Mouse (Mus musculus) kidney, adult 10 weeks (tissue): ENCODE measurements around the gene Gm7137. TPM values are rescaled to one million over a fixed set of nuclear protein-coding genes. Genes with fewer than 3 reads are reported as not detected.

Source experiments
- polyA plus RNA-seq: library from polyadenylated mRNA; stranded (reverse); fragments of 350-450 nt; fragmentation: Illumina TruSeq; extraction: RNeasy Lipid Tissue Mini Kit (QIAGEN cat#74804); gene quantifications from one replicate; pipeline ENCODE4 v1.2.3, GENCODE M21; 2014; ENCODE audit warnings: low read depth, low replicate concordance

Gene Gm7137
- not detected for polyA plus RNA-seq

GRCm38 (mm10) chr10:77787876-77788275 is at the start of gene Gm7137:
Gene Gm7137 (minus strand): TSS chr10:77788200.

DNA sequence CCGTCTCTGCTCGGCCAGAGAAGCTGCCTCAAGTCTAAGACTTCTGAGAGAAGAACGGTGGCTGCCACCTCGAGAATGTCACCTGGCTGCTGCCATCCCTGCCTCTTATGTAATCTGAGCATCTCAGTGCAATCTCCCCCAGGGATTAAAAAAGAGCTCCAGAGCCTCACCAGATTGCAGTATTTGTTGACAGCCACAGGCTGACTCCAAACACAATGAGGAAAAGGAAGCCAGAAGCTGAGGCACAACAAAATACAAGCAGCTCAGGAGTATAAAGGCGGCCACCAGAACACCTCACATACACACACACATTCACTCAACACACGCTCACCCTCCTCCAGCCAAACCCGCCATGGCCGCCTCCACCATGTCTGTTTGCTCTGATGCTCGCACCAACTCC is 47.6 kb upstream of the Gm7137 start, which contains the start of gene Krtap10-10:
Krtap10-10 (plus strand) TSS at position 301 of the 400 bp plus-strand sequence.

GRCm38 (mm10) chr10:77826951-77827350 is 39.0 kb upstream of the Gm7137 start, which contains the start of gene Krtap10-4:
Gene Krtap10-4 (minus strand): TSS chr10:77827095.

GRCm38 (mm10) chr10:77814382-77814781 is 26.4 kb upstream of the Gm7137 start, which contains the start of gene Gm2696:
Gene Gm2696 (plus strand): TSS chr10:77814682.

GRCm38 (mm10) chr10:77811743-77812142 is 23.7 kb upstream of the Gm7137 start, which contains the start of gene Gm9507:
Gene Gm9507 (minus strand): TSS chr10:77811843.

DNA sequence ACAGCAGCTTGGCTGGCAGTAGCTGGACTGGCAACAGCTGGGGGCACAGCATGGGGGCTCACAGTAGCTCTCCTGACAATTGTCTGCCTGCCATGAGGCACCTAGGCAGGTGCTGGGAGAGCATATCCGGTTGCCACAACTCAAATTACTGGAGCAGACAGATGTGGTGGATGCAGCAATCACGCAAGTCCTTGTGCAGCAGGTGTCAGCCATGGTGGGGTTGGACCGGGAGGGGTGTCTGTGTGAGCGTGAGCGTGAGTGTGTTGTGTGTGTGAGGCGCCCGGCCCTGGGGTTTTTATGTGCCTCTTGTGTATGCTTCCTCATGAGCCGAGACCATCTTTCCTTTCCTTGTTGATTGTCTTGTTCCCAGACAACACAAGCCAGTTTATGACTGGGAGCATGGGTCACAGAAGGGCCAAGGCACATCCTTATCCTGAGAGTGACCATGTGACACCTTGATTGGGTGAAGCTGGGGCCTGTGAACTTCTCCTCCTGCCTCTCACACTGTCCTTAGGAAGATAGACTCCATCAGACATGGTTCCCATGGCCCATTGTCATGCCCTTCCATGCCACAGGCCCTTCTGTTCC is 11.0 kb upstream of the Gm7137 start, which contains the start of gene Gm19668:
Gm19668 (minus strand) TSS at position 213 of the 588 bp plus-strand sequence.

GRCm38 (mm10) chr10:77794976-77795375 is 7.0 kb upstream of the Gm7137 start, which contains the start of gene Gm9639:
Gene Gm9639 (minus strand): TSS chr10:77795076.

GRCm38 (mm10) chr10:77782442-77782841 is 5.6 kb downstream of the Gm7137 start, which contains the start of gene Gm3250:
Gene Gm3250 (minus strand): TSS chr10:77782542.

DNA sequence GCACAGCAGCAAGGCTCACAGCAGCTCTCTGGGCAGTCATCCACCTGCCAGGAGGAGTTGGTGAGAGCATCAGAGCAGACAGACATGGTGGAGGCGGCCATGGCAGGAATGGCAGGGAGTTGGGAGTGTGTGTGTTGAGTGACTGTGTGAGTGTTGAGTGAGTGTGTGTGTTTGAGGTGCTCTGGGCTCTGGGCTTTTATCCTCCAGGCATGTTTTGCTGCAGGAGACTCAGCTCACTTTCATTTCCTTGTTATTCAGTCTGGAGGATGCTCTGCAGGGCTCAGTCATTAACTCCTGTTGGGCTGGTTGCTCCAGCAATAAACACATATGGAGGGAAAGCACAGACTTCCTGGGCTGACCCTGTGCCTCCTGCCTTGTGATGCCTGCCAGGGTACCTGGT is 11.2 kb downstream of the Gm7137 start, which contains the start of gene Gm7138:
Gm7138 (minus strand) TSS at position 101 of the 400 bp plus-strand sequence.

DNA sequence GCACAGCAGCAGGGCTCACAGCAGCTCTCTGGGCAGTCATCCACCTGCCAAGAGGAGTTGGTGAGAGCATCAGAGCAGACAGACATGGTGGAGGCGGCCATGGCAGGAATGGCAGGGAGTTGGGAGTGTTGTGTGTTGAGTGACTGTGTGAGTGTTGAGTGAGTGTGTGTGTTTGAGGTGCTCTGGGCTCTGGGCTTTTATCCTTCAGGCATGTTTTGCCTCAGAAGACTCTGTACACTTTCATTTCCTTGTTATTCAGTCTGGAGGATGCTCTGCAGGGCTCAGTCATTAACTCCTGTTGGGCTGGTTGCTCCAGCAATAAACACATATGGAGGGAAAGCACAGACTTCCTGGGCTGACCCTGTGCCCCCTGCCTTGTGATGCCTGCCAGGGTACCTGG is 16.8 kb downstream of the Gm7137 start, which contains the start of gene Gm3238:
Gm3238 (minus strand) TSS at position 101 of the 400 bp plus-strand sequence.

GRCm38 (mm10) chr10:77759582-77759981 is 28.4 kb downstream of the Gm7137 start, which contains the start of gene Gm3233:
Gene Gm3233 (minus strand): TSS chr10:77759682.

GRCm38 (mm10) chr10:77751254-77751653 is 36.7 kb downstream of the Gm7137 start, which contains the start of gene Gm9736:
Gene Gm9736 (minus strand): TSS chr10:77751354.

DNA sequence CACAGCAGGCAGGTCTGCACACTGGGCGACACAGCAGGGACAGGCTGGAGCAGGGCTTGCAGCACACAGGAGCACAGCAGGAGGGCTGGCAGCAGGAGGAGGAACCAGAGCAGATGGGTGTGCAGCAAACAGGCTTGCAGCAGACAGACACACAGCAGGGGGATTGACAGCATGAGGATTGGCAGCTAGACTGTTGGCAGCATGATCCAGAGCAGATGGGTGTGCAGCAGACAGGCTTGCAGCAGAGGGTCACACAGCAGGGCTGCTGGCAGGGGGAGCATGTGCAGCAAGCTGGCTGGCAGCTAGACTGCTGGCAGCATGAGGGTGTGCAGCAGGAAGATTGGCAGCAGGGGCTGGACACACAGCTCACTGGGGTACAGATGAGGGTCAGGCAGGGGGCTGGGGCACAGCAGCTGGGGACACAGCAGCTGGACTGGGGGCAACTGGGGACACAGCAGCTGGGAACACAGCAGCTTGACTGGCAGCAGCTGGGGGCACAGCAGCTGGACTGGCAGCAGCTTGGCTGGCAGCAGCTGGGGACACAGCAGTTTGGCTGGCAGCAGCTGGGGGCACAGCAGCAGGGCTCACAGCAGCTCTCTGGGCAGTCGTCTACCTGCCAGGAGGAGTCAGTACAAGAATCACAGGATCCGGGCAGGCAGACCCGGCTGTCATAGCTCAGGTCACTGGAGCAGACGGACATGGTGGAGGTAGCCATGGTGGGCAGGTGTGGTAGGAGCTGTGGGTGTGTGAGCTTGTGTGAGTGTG is 45.9 kb downstream of the Gm7137 start, which contains the start of gene Gm18596:
Gm18596 (minus strand) TSS at position 715 of the 765 bp plus-strand sequence.

Other genes starting within 250 kb of the Gm7137 start
- 229 TPM for gene Pttg1ip, start 206.5 kb downstream of the Gm7137 start, polyA plus RNA-seq
- 77.9 TPM for gene Sumo3, start 182.1 kb downstream of the Gm7137 start, polyA plus RNA-seq
- gene Gm49325, start 182.0 kb downstream of the Gm7137 start, polyA plus RNA-seq = not detected
- gene Ube2g2, start 165.9 kb downstream of the Gm7137 start, polyA plus RNA-seq = 6.5 TPM
- gene Tspear, start 101.6 kb downstream of the Gm7137 start, polyA plus RNA-seq = not detected
- gene Gm19402, start 97.4 kb downstream of the Gm7137 start, polyA plus RNA-seq = not detected
- gene Gm9508, start 91.0 kb downstream of the Gm7137 start, polyA plus RNA-seq = not detected
- gene Gm10272, start 81.6 kb downstream of the Gm7137 start, polyA plus RNA-seq = not detected
- not detected for gene Gm10024, start 76.7 kb downstream of the Gm7137 start, polyA plus RNA-seq
- not detected for gene Gm10142, start 72.4 kb downstream of the Gm7137 start, polyA plus RNA-seq
- not detected for gene Krtap12-1, start 67.6 kb downstream of the Gm7137 start, polyA plus RNA-seq
- not detected for gene Gm10100, start 61.7 kb downstream of the Gm7137 start, polyA plus RNA-seq
- not detected for gene Gm18596, start 45.6 kb downstream of the Gm7137 start, polyA plus RNA-seq
- not detected for gene Gm9736, start 36.8 kb downstream of the Gm7137 start, polyA plus RNA-seq
- not detected for gene Gm3233, start 28.5 kb downstream of the Gm7137 start, polyA plus RNA-seq
- gene Gm3238, start 16.9 kb downstream of the Gm7137 start, polyA plus RNA-seq = not detected
- gene Gm7138, start 11.3 kb downstream of the Gm7137 start, polyA plus RNA-seq = not detected
- gene Gm3250, start 5.7 kb downstream of the Gm7137 start, polyA plus RNA-seq = not detected
- not detected for gene Gm9639, start 6.9 kb upstream of the Gm7137 start, polyA plus RNA-seq
- not detected for gene Gm19668, start 10.9 kb upstream of the Gm7137 start, polyA plus RNA-seq
- gene Gm9507, start 23.6 kb upstream of the Gm7137 start, polyA plus RNA-seq = not detected
- gene Gm2696, start 26.5 kb upstream of the Gm7137 start, polyA plus RNA-seq = not detected
- not detected for gene Krtap10-4, start 38.9 kb upstream of the Gm7137 start, polyA plus RNA-seq
- not detected for gene Krtap10-10, start 47.7 kb upstream of the Gm7137 start, polyA plus RNA-seq
- gene Gm36176, start 58.6 kb upstream of the Gm7137 start, polyA plus RNA-seq = not detected
- not detected for gene Gm10318, start 64.7 kb upstream of the Gm7137 start, polyA plus RNA-seq
- gene Gm3285, start 73.8 kb upstream of the Gm7137 start, polyA plus RNA-seq = not detected
- 2.5 TPM for gene Lrrc3, start 114.3 kb upstream of the Gm7137 start, polyA plus RNA-seq
- not detected for gene Trpm2, start 182.4 kb upstream of the Gm7137 start, polyA plus RNA-seq
- 2.7 TPM for gene 1810043G02Rik, start 190.3 kb upstream of the Gm7137 start, polyA plus RNA-seq
- 1.4 TPM for gene Pfkl, start 221.9 kb upstream of the Gm7137 start, polyA plus RNA-seq